Mouse (Mus musculus): ENCODE results near the gene Tuba3a. TPM values are rescaled to one million over a fixed set of nuclear protein-coding genes. Genes with fewer than 3 reads are reported as not detected.

Gene Tuba3a
- 1.6 TPM for polyA plus RNA-seq (2017; shearing (Covaris generic))

DNA sequence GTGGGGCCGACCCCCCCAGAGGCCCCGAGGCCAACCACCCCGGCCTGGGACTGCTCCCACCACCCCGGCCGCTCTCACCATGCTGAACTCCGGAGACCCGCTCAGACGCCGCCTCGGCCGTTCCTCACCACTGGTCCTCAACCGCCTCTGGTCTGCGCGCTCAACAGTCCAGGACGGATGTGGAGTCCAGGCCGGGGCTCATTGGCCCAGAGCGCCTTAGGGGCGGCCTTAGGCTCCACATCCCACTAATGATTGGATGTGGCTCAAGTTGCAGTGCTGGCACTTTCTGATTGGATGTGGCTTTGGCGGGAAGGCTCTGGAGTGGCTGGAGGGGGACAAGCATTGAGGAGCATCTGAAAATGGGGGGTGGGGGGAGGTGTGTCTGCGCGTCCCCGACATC is at the start of gene Tuba3a:
TSS of gene Tuba3a (minus strand) at position 153 of the 400 bp plus-strand sequence.

DNA sequence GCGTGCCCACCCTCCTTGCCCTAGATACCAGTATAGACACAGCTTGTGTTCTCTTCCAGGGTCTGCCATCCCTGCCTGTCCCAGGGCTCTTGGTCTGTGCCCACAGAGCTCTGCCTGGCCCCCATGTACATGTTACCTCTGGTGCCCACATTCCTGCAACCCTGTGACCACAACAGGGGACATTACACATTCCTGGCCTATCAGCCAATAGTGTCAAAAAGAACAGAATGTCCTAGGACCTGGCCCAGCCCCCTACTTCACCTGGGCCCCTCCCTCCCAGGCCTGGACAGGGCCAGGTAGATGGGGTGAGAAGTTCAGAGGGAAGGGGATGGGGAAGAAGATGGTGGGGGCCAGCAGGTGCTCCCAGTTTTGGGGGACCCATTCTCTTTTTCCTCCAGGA is 34.5 kb upstream of the Tuba3a start, which contains the start of gene Scnn1a:
TSS of gene Scnn1a (plus strand) at position 337 of the 400 bp plus-strand sequence.

DNA sequence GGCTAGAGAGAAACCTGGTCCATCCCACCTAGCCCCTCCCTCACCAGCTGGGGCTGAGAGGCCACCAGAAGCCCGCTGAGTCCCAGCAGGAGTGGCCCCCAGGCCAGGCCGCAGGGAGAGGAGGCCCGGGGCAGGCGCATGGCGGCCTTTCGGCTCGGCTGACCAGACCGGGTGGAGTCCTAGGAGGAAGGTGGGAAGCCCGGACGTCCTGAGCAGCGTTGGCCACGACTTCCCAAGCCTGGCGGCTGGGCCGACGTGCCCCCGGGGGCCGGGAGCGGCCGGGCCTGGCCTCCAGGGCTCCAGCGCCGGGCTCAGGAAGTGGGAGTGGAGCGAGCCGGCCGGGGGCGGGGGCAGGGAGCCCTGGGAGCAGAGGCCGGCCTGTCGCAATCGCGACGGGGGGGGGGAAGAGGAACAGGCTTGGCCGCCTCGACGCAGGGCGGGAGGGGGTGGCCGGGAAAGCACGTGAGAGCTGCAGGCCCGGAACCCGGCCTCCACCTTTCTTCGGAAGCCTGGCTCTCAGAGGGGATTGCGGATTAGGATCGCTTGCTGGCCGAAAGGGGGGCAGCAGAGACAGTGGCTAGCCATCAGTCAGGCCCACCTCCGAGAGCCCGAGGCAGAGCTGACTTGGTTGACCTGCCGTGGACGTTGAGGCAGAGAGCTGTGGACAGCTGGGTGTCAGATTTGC is 27.8 kb upstream of the Tuba3a start, which contains the start of gene Ltbr:
TSS of gene Ltbr (minus strand) at position 340 of the 685 bp plus-strand sequence.

DNA sequence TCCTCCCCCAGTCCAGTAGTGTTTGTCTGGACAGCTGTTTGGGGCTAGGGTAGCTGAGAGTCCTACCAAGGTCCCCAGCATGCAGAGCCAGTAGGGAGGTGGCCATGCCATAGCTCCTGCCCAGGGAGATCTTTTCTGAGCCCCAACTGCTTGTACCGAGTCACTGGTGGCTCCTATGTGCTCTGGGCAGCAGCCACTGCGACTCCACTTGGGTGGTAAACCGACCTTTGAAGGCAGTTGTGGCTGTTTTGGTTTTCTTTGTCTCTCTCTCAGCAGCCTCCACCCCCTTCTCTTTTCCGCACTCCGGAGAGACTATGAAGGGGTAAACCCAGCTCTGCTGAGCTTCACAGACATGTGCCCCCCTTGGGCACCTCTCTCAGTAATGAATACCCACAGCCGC is 49.1 kb downstream of the Tuba3a start, which contains the start of gene Cd27:
TSS of gene Cd27 (minus strand) at position 229 of the 400 bp plus-strand sequence.

DNA sequence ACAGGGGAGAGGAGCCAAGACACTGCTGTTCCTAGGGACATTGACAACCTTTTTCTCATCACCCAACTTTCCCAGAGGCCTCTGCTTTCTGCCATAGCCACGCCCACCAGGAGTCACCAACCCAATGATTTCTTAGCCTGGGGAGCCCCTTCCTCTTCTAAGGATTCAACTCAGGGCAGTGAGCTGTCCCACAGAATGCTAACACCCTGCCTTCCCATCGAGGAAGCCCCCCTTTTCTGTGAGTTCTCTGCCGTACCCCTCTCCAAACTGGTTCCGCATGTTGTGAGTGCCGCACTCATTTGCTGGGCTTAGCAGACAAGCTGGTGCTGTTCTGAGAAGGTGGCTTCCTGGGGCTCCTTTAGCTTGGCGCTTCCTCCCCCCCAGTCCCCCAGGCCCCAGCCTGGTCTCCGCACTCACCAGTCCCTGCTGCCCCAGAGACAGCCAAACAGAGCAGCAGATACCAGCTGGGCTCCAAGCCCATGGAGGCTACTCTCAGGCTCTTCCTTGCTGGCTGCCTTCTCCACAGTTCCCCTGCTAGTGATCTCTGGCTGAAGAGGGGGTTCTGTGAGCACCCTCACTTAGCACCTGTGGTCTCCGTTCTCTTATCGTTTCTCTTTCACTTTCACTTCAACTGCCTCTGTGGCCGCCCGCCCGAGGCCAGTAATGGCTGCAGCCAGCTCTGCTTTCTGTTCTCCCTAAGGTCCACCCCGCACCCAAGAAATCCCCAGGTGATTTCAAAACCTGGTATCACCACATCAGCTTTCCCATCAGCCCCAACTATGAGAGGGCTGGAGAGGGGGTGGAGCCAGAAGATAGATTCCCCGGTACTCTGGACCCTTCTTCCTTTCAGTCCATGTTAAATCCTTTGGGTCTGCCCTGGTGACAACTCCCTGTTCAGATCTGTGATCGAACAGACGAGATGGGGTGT is 54.5 kb downstream of the Tuba3a start, which contains the start of gene Tapbpl:
TSS of gene Tapbpl (minus strand) at position 744 of the 928 bp plus-strand sequence.

Other genes starting within 250 kb of the Tuba3a start
- gene Ing4, start 246.3 kb downstream of the Tuba3a start, polyA plus RNA-seq (2017; shearing (Covaris generic)) = 92.1 TPM
- 30.7 TPM for gene Acrbp, start 236.4 kb downstream of the Tuba3a start, polyA plus RNA-seq (2017; shearing (Covaris generic))
- 16.7 TPM for gene Lpar5, start 218.1 kb downstream of the Tuba3a start, polyA plus RNA-seq (2017; shearing (Covaris generic))
- 89.0 TPM for gene Chd4, start 190.1 kb downstream of the Tuba3a start, polyA plus RNA-seq (2017; shearing (Covaris generic))
- 70.8 TPM for gene Nop2, start 154.1 kb downstream of the Tuba3a start, polyA plus RNA-seq (2017; shearing (Covaris generic))
- 12.5 TPM for gene Iffo1, start 140.8 kb downstream of the Tuba3a start, polyA plus RNA-seq (2017; shearing (Covaris generic))
- 331 TPM for gene Gapdh, start 119.6 kb downstream of the Tuba3a start, polyA plus RNA-seq (2017; shearing (Covaris generic))
- gene Ncapd2, start 94.3 kb downstream of the Tuba3a start, polyA plus RNA-seq (2017; shearing (Covaris generic)) = 27.3 TPM
- 117 TPM for gene Mrpl51, start 94.2 kb downstream of the Tuba3a start, polyA plus RNA-seq (2017; shearing (Covaris generic))
- gene Vamp1, start 70.5 kb downstream of the Tuba3a start, polyA plus RNA-seq (2017; shearing (Covaris generic)) = 64.9 TPM
- 136 TPM for gene Tapbpl, start 54.2 kb downstream of the Tuba3a start, polyA plus RNA-seq (2017; shearing (Covaris generic))
- 663 TPM for gene Cd27, start 49.0 kb downstream of the Tuba3a start, polyA plus RNA-seq (2017; shearing (Covaris generic))
- 0.35 TPM for gene Ltbr, start 27.8 kb upstream of the Tuba3a start, polyA plus RNA-seq (2017; shearing (Covaris generic))
- not detected for gene Scnn1a, start 34.6 kb upstream of the Tuba3a start, polyA plus RNA-seq (2017; shearing (Covaris generic))
- 59.6 TPM for gene Tnfrsf1a, start 63.3 kb upstream of the Tuba3a start, polyA plus RNA-seq (2017; shearing (Covaris generic))
- gene Plekhg6, start 94.8 kb upstream of the Tuba3a start, polyA plus RNA-seq (2017; shearing (Covaris generic)) = 0.21 TPM
- gene Cd9, start 208.7 kb upstream of the Tuba3a start, polyA plus RNA-seq (2017; shearing (Covaris generic)) = 146 TPM